Mouse (Mus musculus) megakaryocyte, embryonic 14.5 days (primary cell): ENCODE results near the gene Tbc1d2b. TPM values are rescaled to one million over a fixed set of nuclear protein-coding genes. Genes with fewer than 3 reads are reported as not detected.

ENCODE experiments used
- H3K27me3 ChIP-seq: replicated peaks from 2 replicates; pipeline ENCODE3; 2012; ENCODE audit warnings: inconsistent platforms
- H3K36me3 ChIP-seq: replicated peaks from 2 replicates; pipeline ENCODE3; 2012; ENCODE audit warnings: low read length, inconsistent platforms, mixed read lengths
- H3K4me1 ChIP-seq: 2 replicates; pipeline ENCODE4 v1.6.1; 2012; ENCODE audit warnings: inconsistent platforms
- H3K4me3 ChIP-seq: replicated peaks from 2 replicates; pipeline ENCODE3; 2012; ENCODE audit warnings: moderate library complexity, mild to moderate bottlenecking, inconsistent platforms
- H3K9me3 ChIP-seq: 2 replicates; pipeline ENCODE4 v1.6.1; 2012; ENCODE audit warnings: inconsistent platforms
- FLI1 ChIP-seq: IDR thresholded peaks from 2 replicates; pipeline ENCODE4 v1.6.1; 2012; ENCODE audit warnings: low read length, inconsistent platforms, mixed read lengths
- GATA1 ChIP-seq: IDR thresholded peaks from 3 replicates; pipeline ENCODE4 v1.6.1; 2012; ENCODE audit warnings: mixed read lengths, low read length, inconsistent platforms, borderline replicate concordance
- polyA plus RNA-seq: library from polyadenylated mRNA; stranded (reverse); fragments of >175 nt; gene quantifications from 2 replicates; pipeline ENCODE4 v1.2.3, GENCODE M21; 2012; ENCODE audit warnings: low replicate concordance; ENCODE audit not compliant: insufficient read depth

Tbc1d2b gene
- polyA plus RNA-seq, 1 experiment: 4.0 TPM

DNA sequence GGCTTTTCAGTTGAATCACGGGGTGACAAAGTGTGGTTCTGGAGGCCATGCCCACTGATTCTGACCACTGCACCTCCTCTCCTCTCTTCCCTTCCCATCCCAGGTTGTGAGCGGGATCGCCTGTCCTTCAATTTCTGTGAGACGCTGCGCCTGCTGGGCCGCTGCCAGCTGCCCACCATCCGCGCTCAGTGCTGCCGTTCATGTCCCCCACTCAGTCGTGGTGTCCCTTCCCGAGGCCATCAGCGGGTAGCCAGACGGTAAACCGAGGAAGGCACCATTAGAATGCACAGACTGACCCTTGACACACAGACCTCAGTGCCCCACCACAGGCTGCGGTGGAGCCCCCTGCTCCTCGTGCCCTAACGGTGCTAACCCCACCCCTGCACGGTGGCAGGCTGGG, 71.0 kb downstream of the Tbc1d2b start:
- TF ChIP-seq FLI1 (no peak), GATA1 (no peak)
- no peak overlapping the region for H3K4me3 ChIP-seq
- peaks cover 13% of the 10 kb centered on the region for H3K4me1 ChIP-seq
- peaks cover 26% of the 10 kb centered on the region for H3K27me3 ChIP-seq
- peaks cover 47% of the 10 kb centered on the region for H3K36me3 ChIP-seq
- no peaks in the 10 kb centered on the region for H3K9me3 ChIP-seq

GRCm38 (mm10) chr9:90198531-90199449, 71.8 kb downstream of the Tbc1d2b start:
- peak overlapping the region; percentile 14 for H3K4me3 ChIP-seq
- H3K36me3 ChIP-seq: peaks cover 39% of the 10 kb centered on the region
- H3K4me1 ChIP-seq: peaks cover 13% of the 10 kb centered on the region
- H3K9me3 ChIP-seq: no peaks in the 10 kb centered on the region
- peaks cover 32% of the 10 kb centered on the region for H3K27me3 ChIP-seq
- TF ChIP-seq GATA1: no peak
- no peak for TF ChIP-seq FLI1

DNA sequence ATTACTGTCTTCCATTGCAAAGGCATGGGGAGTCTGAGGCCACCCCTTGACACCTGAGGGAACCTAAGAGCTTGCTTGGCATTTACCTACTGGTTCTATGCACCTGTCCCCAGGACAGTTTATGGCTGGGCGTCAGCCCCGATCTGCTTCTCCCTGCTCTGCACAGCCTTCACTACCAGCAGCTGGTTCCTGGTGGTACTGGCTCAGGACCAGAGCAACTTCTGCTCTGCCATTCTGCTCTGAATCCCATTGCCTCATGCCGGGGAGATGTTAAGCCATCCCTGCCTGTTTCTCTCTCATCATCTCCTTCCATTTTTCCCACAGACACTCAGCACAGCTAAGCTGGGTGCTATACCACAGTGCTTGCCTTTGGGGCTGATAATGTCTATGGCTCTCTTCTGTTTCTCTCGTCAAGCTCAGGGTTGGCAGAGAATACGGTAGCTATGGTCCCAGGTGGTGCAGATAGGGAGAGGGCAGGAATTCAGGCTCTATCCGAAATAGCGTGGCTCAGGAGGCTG, 72.7 kb downstream of the Tbc1d2b start:
- no peaks in the 10 kb centered on the region for H3K9me3 ChIP-seq
- no peak overlapping the region for H3K4me3 ChIP-seq
- TF ChIP-seq GATA1 (no peak), FLI1 (no peak)
- peaks cover 30% of the 10 kb centered on the region for H3K36me3 ChIP-seq
- H3K4me1 ChIP-seq: peaks cover 13% of the 10 kb centered on the region
- H3K27me3 ChIP-seq: peaks cover 38% of the 10 kb centered on the region

DNA sequence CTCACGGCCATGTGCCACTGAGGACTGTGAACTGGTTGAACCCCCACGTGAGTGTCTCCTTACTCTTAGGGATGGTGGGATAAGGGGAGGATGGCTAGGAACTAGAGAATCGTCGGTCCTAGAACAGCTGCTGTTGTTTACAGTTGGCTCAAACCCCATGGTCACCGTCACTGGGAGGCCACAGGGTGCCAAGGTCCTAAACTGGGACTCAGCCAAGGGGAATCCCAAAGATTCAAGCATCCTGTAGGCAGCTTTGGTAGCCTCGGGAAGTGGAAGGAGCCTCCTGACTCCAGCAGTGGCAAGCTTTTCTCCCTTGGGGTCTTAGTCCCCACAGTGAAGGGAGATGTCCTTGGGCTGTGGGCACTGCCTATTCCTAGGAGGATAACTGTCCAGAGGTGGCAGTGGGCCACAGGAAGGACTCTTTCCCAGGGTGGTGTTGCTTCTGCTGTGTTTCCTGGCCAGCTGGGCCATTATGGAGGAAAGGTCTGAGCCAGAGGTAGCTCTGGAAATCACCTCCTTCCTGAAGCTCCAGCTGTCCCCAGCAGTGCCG, 73.4 kb downstream of the Tbc1d2b start:
- Histone ChIP-seq H3K4me1 (peaks cover 12% of the 10 kb centered on the region), H3K4me3 (no peak overlapping the region), H3K36me3 (peaks cover 24% of the 10 kb centered on the region), H3K27me3 (peaks cover 45% of the 10 kb centered on the region), H3K9me3 (no peaks in the 10 kb centered on the region)
- TF ChIP-seq FLI1 (no peak), GATA1 (no peak)

DNA sequence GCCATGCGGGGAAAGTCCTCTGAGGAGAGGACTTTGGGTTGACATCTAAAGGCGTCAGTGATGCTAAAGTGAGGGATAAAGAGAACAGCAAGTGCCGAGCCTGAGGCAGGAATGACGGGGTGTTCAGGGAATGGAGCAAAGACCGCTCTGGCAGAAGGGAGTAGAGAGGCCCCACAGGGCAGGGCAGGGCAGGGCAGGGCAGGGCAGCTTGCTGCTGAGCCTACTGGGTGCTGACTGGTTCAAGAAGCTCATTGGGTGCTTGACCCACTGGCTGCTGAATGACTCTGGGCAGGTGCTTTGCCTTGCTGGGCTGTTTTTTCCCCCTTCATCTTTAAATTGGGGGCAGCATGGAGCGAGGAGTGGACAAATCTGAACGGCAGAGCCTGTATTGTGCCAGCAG, 74.3 kb downstream of the Tbc1d2b start:
- Histone ChIP-seq H3K9me3 (no peaks in the 10 kb centered on the region), H3K4me3 (no peak overlapping the region), H3K36me3 (peaks cover 16% of the 10 kb centered on the region), H3K4me1 (peaks cover 10% of the 10 kb centered on the region), H3K27me3 (peaks cover 55% of the 10 kb centered on the region)
- no peak for TF ChIP-seq GATA1
- TF ChIP-seq FLI1: no peak

DNA sequence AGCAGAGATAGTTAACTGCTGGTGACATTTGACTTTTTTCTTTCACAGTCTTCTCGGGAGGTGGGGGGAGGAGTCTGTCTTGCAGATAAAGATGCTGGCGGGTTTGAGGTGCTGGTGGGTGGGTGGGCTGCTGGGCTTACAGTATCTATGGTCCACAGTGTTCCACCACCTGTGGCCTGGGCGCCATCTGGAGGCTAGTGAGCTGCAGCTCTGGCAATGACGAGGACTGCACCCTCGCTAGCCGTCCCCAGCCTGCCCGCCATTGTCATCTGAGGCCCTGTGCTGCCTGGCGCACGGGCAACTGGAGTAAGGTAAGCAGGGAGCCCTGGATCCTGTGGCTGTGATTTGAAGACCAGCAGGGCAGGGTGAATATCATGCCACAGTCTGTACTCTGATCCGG, 75.6 kb downstream of the Tbc1d2b start:
- H3K4me1 ChIP-seq: peaks cover 13% of the 10 kb centered on the region
- H3K36me3 ChIP-seq: peaks cover 3% of the 10 kb centered on the region
- TF ChIP-seq FLI1: no peak
- no peak for TF ChIP-seq GATA1
- H3K4me3 ChIP-seq: no peak overlapping the region
- H3K27me3 ChIP-seq: peaks cover 66% of the 10 kb centered on the region
- H3K9me3 ChIP-seq: no peaks in the 10 kb centered on the region

DNA sequence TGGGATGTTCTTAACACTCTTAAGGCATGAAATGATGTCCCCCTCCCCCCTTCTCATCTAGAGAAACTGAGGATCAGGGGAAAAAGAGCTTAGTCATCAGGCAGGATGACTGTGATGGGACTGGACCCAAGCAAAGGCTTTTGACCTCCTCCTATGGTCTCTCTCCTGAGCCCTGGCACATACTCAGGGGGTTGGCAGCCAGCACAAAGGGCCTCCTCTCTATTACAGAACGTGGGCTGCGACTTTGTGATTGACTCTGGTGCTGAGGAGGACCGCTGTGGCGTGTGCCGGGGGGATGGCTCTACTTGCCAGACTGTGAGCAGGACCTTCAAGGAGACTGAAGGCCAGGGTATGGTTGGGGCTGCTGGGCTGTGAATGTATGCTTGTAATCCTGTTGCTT, 81.2 kb downstream of the Tbc1d2b start:
- no peaks in the 10 kb centered on the region for H3K36me3 ChIP-seq
- peaks cover 87% of the 10 kb centered on the region for H3K27me3 ChIP-seq
- peaks cover 3% of the 10 kb centered on the region; the same call in 1 of the 2 replicates for H3K4me1 ChIP-seq
- H3K9me3 ChIP-seq: no peaks in the 10 kb centered on the region
- H3K4me3 ChIP-seq: no peak overlapping the region
- TF ChIP-seq GATA1 (no peak), FLI1 (no peak)

DNA sequence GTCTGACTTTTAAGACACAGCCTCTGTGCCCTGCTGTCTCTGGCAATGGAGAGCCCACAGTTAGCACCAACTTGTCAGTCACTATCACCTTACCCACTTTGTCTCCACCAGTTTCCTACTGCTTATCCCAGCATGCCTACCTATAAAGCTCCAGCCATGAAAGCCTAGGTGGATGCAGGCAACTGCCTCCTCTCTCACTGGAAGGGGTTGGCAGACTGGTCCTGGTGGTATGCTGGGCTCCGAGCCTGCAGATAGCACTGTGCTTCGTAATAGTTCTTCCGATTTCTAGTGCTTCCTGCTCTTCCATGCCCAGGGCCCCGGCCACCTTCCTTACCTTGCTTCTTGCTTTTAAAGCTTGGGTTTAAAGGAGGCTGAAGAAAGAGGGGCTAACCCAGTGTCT, 81.7 kb downstream of the Tbc1d2b start:
- TF ChIP-seq GATA1 (no peak), FLI1 (no peak)
- H3K9me3 ChIP-seq: no peaks in the 10 kb centered on the region
- no peak overlapping the region for H3K4me3 ChIP-seq
- H3K27me3 ChIP-seq: peaks cover 89% of the 10 kb centered on the region
- no peaks in the 10 kb centered on the region for H3K36me3 ChIP-seq
- peaks cover 3% of the 10 kb centered on the region for H3K4me1 ChIP-seq

DNA sequence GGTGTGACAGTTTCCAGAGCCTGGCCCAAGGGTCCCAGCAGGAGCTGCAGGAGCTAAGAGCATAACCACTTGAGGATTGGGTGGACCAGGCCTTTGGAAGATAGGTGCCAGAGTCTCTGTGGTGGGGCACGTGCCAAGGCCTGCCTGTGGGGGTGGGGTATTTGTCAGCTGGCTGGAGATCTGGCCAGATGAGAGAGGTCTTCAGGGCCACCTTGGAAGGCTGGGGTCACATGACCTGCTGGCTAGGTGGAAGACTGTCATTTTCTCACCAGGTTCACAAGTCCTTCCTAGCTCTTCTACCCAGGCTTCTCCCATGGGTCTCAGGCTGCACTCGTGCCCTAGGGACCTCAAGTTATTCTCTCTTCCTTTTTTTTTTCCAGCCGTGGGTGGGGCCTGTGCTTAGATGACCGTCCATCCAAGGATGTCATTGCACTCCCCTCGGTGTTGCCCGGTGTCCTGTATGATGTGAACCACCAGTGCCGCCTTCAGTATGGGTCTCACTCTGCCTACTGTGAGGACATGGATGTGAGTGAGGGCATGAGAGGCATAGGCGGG, 85.2 kb downstream of the Tbc1d2b start:
- Histone ChIP-seq H3K27me3 (peaks cover 84% of the 10 kb centered on the region), H3K4me3 (no peak overlapping the region), H3K36me3 (no peaks in the 10 kb centered on the region), H3K9me3 (no peaks in the 10 kb centered on the region), H3K4me1 (no peaks in the 10 kb centered on the region; the same call in 1 of the 2 replicates)
- no peak for TF ChIP-seq GATA1
- TF ChIP-seq FLI1: no peak
